Mouse (Mus musculus) CH12.LX (cell line): ENCODE results near the gene Gjd3. TPM values are rescaled to one million over a fixed set of nuclear protein-coding genes. Genes with fewer than 3 reads are reported as not detected.
A peak's percentile ranks its signal among the peaks of the same experiment; 100 is the strongest.

ENCODE experiments used
- DNase-seq: peaks from one replicate; pipeline ENCODE4 v3.0.0-alpha.2; 2013; ENCODE audit errors: extremely low read depth
- H3K27ac ChIP-seq: 2 replicates; pipeline ENCODE4 v1.5.1; 2012; ENCODE audit warnings: low read depth, mild to moderate bottlenecking, control low read depth, moderate library complexity; ENCODE audit not compliant: insufficient read depth
- H3K27me3 ChIP-seq: replicated peaks from 2 replicates; pipeline ENCODE3; 2012; ENCODE audit warnings: inconsistent platforms
- H3K36me3 ChIP-seq, 2 experiments: replicated peaks in 1 of 2; 2 replicates each; pipeline versions ENCODE3 to v1.6.1; 2012; ENCODE audit warnings: inconsistent platforms in 1 of 2, low read length in 1 of 2, mild to moderate bottlenecking in 1 of 2, mixed read lengths in 1 of 2, moderate library complexity in 1 of 2; ENCODE audit not compliant: control insufficient read depth in 1 of 2, insufficient read depth in 1 of 2
- H3K4me1 ChIP-seq, 2 experiments: 2 replicates each; pipeline ENCODE4 v1.6.1; 2012; ENCODE audit warnings: inconsistent platforms in 1 of 2, moderate library complexity in 1 of 2; ENCODE audit not compliant: insufficient read depth in 2 of 2, control insufficient read depth in 1 of 2
- H3K4me2 ChIP-seq: 2 replicates; pipeline ENCODE4 v1.6.1; 2012; ENCODE audit warnings: low read depth, mild to moderate bottlenecking, control low read depth; ENCODE audit not compliant: poor library complexity, insufficient read depth, severe bottlenecking
- H3K4me3 ChIP-seq, 3 experiments: fragments of 150-350 bp in 1 of 3; sonication (generic) in 1 of 3; replicated peaks in 1 of 3; 2 replicates each; pipeline versions ENCODE3 to v1.5.1; 2011 to 2012; ENCODE audit warnings: low read depth in 2 of 3, low read length in 2 of 3, mild to moderate bottlenecking in 2 of 3, moderate library complexity in 2 of 3, control low read depth in 1 of 3, improper control_type of control experiment in 1 of 3, inconsistent platforms in 1 of 3, mixed read lengths in 1 of 3; ENCODE audit not compliant: poor library complexity in 1 of 3
- H3K79me2 ChIP-seq: replicated peaks from 2 replicates; pipeline ENCODE4 v1.6.1; 2012; ENCODE audit warnings: mild to moderate bottlenecking, moderate library complexity; ENCODE audit not compliant: control insufficient read depth, poor library complexity, insufficient read depth, severe bottlenecking; ENCODE audit errors: extremely low read depth
- H3K9ac ChIP-seq: 2 replicates; pipeline ENCODE4 v1.6.1; 2012; ENCODE audit warnings: low read depth, mild to moderate bottlenecking, control low read depth, moderate library complexity; ENCODE audit not compliant: insufficient read depth
- H3K9me3 ChIP-seq: replicated peaks from 2 replicates; pipeline ENCODE3; 2012; ENCODE audit warnings: low read length, inconsistent platforms, mixed read lengths
- BHLHE40 ChIP-seq: IDR thresholded peaks from 2 replicates; pipeline ENCODE4 v1.6.1; 2011; ENCODE audit warnings: mild to moderate bottlenecking, low read depth, low read length, improper control_type of control experiment
- CTCF ChIP-seq, 2 experiments: IDR thresholded peaks in 1 of 2; conservative IDR thresholded peaks in 1 of 2; 2 replicates each; pipeline ENCODE4 v1.5.1; 2011 to 2012; ENCODE audit warnings: low read depth in 2 of 2, low read length in 2 of 2, improper control_type of control experiment in 1 of 2, inconsistent platforms in 1 of 2, mild to moderate bottlenecking in 1 of 2, moderate library complexity in 1 of 2
- ETS1 ChIP-seq: conservative IDR thresholded peaks from 2 replicates; pipeline ENCODE4 v1.6.1; 2012; ENCODE audit warnings: low read depth, mild to moderate bottlenecking, inconsistent platforms, low read length, improper control_type of control experiment, moderate library complexity
- HCFC1 ChIP-seq: IDR thresholded peaks from 2 replicates; pipeline ENCODE4 v1.6.1; 2012; ENCODE audit warnings: low read depth, mild to moderate bottlenecking, inconsistent platforms, low read length, improper control_type of control experiment
- MAFK ChIP-seq: IDR thresholded peaks from 2 replicates; pipeline ENCODE4 v1.6.1; 2011; ENCODE audit warnings: low read length, improper control_type of control experiment; ENCODE audit not compliant: insufficient replicate concordance
- MXI1 ChIP-seq: IDR thresholded peaks from 2 replicates; pipeline ENCODE4 v1.6.1; 2011; ENCODE audit warnings: mild to moderate bottlenecking, low read depth, low read length, improper control_type of control experiment
- RAD21 ChIP-seq: IDR thresholded peaks from 2 replicates; pipeline ENCODE4 v1.6.1; 2011; ENCODE audit warnings: low read depth, mild to moderate bottlenecking, low read length, improper control_type of control experiment, moderate library complexity
- SMC3 ChIP-seq: IDR thresholded peaks from 2 replicates; pipeline ENCODE4 v1.6.1; 2011; ENCODE audit warnings: low read depth, low read length, improper control_type of control experiment
- ZC3H11A ChIP-seq: IDR thresholded peaks from 2 replicates; pipeline ENCODE4 v1.6.1; 2012; ENCODE audit warnings: low read depth, mild to moderate bottlenecking, inconsistent platforms, low read length, improper control_type of control experiment
- ZNF384 ChIP-seq: IDR thresholded peaks from 2 replicates; pipeline ENCODE4 v1.6.1; 2012; ENCODE audit warnings: low read depth, low read length, improper control_type of control experiment, inconsistent platforms
- dilution Hi-C: fragments of 300-500 bp; cut with MboI; formaldehyde crosslinking; loops from 2 replicates; pipeline ENCODE4 v1.14.3; 2020; ENCODE audit warnings: low sequenced_read_pairs; ENCODE audit not compliant: extremely low pct_unique_long_range_greater_than_20kb, extremely low pct_ligation_motif_present
- in situ Hi-C: fragments of 300-500 bp; cut with MboI; formaldehyde crosslinking; loops from 3 replicates; pipeline ENCODE4 v1.14.3; 2019; ENCODE audit warnings: low sequenced_read_pairs, low pct_ligation_motif_present, low pct_unique_long_range_greater_than_20kb, mixed read lengths
- polyA plus RNA-seq: library from polyadenylated mRNA; unstranded; fragments of >175 nt; gene quantifications from 2 replicates; pipeline ENCODE4 v1.2.1, GENCODE M21; 2012; ENCODE audit warnings: low read depth; ENCODE audit not compliant: insufficient read length
- total RNA-seq, 2 experiments: library from RNA; depleted of rRNA; stranded (reverse); fragments of 300-350 nt in 1 of 2; fragments of >200 nt in 1 of 2; gene quantifications; 2 replicates each; pipeline ENCODE4 v1.2.3; 2012 to 2014

Gene Gjd3
- total and polyA plus RNA-seq, 3 experiments: 0.47 TPM; not detected in 2

GRCm38 (mm10) chr11:98933151-98933550, 49.7 kb downstream of the Gjd3 start:
- no peak overlapping the region for H3K9ac ChIP-seq
- no peak overlapping the region for H3K27ac ChIP-seq
- in situ Hi-C loops (no loop called here), dilution Hi-C loops (no loop called here)
- TF ChIP-seq ZC3H11A: peak; percentile 9; the same call in 1 of the 2 replicates
- TF ChIP-seq SMC3: peak; percentile 91
- TF ChIP-seq ZNF384: no peak
- TF ChIP-seq CTCF (conservative IDR thresholded peaks at IDR 0.05 in 1 of 2, IDR thresholded peaks at IDR 0.05 in 1 of 2; ENCODE audit: low read depth in 2 of 2, low read length in 2 of 2): peak in 1 of 2 experiments; percentile 77; a peak in 3 of 4 replicates
- TF ChIP-seq RAD21: peak; percentile 68
- TF ChIP-seq BHLHE40: no peak
- H3K4me1 ChIP-seq: peaks cover 27 to 61% of the 10 kb centered on the region in 2 experiments
- H3K27me3 ChIP-seq: no peaks in the 10 kb centered on the region
- no peak overlapping the region for H3K4me2 ChIP-seq
- DNase-seq: no peak
- no peaks in the 10 kb centered on the region for H3K36me3 ChIP-seq
- no peaks in the 10 kb centered on the region for H3K79me2 ChIP-seq
- H3K4me3 ChIP-seq: no peak overlapping the region
- H3K9me3 ChIP-seq: peaks cover 5% of the 10 kb centered on the region

GRCm38 (mm10) chr11:98932293-98933091, 50.3 kb downstream of the Gjd3 start:
- in situ Hi-C loops: no loop called here
- TF ChIP-seq MXI1: peak; percentile 30; the same call in 1 of the 2 replicates
- no peak for TF ChIP-seq MAFK
- no peak for TF ChIP-seq HCFC1
- 0 out of 2 replicates have a peak, but pooled peaks have one; percentile 5 for TF ChIP-seq ETS1
- no peak overlapping the region for H3K9ac ChIP-seq
- H3K4me2 ChIP-seq: no peak overlapping the region
- H3K36me3 ChIP-seq: no peaks in the 10 kb centered on the region
- H3K4me1 ChIP-seq: peaks cover 33 to 66% of the 10 kb centered on the region in 2 experiments
- H3K27me3 ChIP-seq: no peaks in the 10 kb centered on the region
- peak; percentile 49 for DNase-seq
- peak overlapping the region in 1 of 3 experiments; percentile 4 for H3K4me3 ChIP-seq
- dilution Hi-C loops: no loop called here
- H3K27ac ChIP-seq: no peak overlapping the region
- H3K9me3 ChIP-seq: peaks cover 5% of the 10 kb centered on the region
- no peaks in the 10 kb centered on the region for H3K79me2 ChIP-seq

Other genes starting within 250 kb of the Gjd3 start
- gene Thra, start 242.4 kb downstream of the Gjd3 start, total RNA-seq (2012; rRNA removed): 2.5 and 3.9 TPM in 2 replicates
- gene Thra, start 242.4 kb downstream of the Gjd3 start, total RNA-seq (2014; rRNA removed): 0.81 and 1.1 TPM in 2 replicates
- gene Thra, start 242.4 kb downstream of the Gjd3 start, polyA plus RNA-seq: 3.8 and 4.3 TPM in 2 replicates
- gene Nr1d1, start 207.7 kb downstream of the Gjd3 start, total RNA-seq (2012; rRNA removed): 0.21 and 0.25 TPM in 2 replicates
- 0.17 and 0.39 TPM in 2 replicates for gene Nr1d1, start 207.7 kb downstream of the Gjd3 start, total RNA-seq (2014; rRNA removed)
- 0.95 and 1.4 TPM in 2 replicates for gene Nr1d1, start 207.7 kb downstream of the Gjd3 start, polyA plus RNA-seq
- gene Msl1, start 187.5 kb downstream of the Gjd3 start, total RNA-seq (2012; rRNA removed): 27.3 and 30.7 TPM in 2 replicates
- 25.9 and 26.4 TPM in 2 replicates for gene Msl1, start 187.5 kb downstream of the Gjd3 start, total RNA-seq (2014; rRNA removed)
- gene Msl1, start 187.5 kb downstream of the Gjd3 start, polyA plus RNA-seq: 57.1 and 58.1 TPM in 2 replicates
- 16.7 and 18.3 TPM in 2 replicates for gene Casc3, start 178.1 kb downstream of the Gjd3 start, total RNA-seq (2012; rRNA removed)
- gene Casc3, start 178.1 kb downstream of the Gjd3 start, total RNA-seq (2014; rRNA removed): 14.4 and 14.7 TPM in 2 replicates
- 71.7 and 93.0 TPM in 2 replicates for gene Casc3, start 178.1 kb downstream of the Gjd3 start, polyA plus RNA-seq
- gene Rapgefl1, start 146.2 kb downstream of the Gjd3 start, total RNA-seq (2012; rRNA removed): 0.04 and 0.08 TPM in 2 replicates
- gene Rapgefl1, start 146.2 kb downstream of the Gjd3 start, total RNA-seq (2014; rRNA removed): 0.11 TPM in 1 of 2 replicates, not detected in the other
- gene Rapgefl1, start 146.2 kb downstream of the Gjd3 start, polyA plus RNA-seq: 0.25 and 0.29 TPM in 2 replicates
- 4.7 TPM in 2 replicates for gene Wipf2, start 119.4 kb downstream of the Gjd3 start, total RNA-seq (2012; rRNA removed)
- gene Wipf2, start 119.4 kb downstream of the Gjd3 start, total RNA-seq (2014; rRNA removed): 1.9 and 2.1 TPM in 2 replicates
- gene Wipf2, start 119.4 kb downstream of the Gjd3 start, polyA plus RNA-seq: 7.7 and 9.7 TPM in 2 replicates
- 47.4 and 78.9 TPM in 2 replicates for gene Cdc6, start 75.2 kb downstream of the Gjd3 start, total RNA-seq (2012; rRNA removed)
- 93.7 and 99.3 TPM in 2 replicates for gene Cdc6, start 75.2 kb downstream of the Gjd3 start, total RNA-seq (2014; rRNA removed)
- gene Cdc6, start 75.2 kb downstream of the Gjd3 start, polyA plus RNA-seq: 81.3 and 91.9 TPM in 2 replicates
- 11.1 and 12.1 TPM in 2 replicates for gene Rara, start 55.2 kb downstream of the Gjd3 start, total RNA-seq (2012; rRNA removed)
- 2.7 and 4.5 TPM in 2 replicates for gene Rara, start 55.2 kb downstream of the Gjd3 start, total RNA-seq (2014; rRNA removed)
- gene Rara, start 55.2 kb downstream of the Gjd3 start, polyA plus RNA-seq: 12.4 and 13.7 TPM in 2 replicates
- 400 and 420 TPM in 2 replicates for gene Top2a, start 41.2 kb upstream of the Gjd3 start, total RNA-seq (2012; rRNA removed)
- 385 and 423 TPM in 2 replicates for gene Top2a, start 41.2 kb upstream of the Gjd3 start, total RNA-seq (2014; rRNA removed)
- gene Top2a, start 41.2 kb upstream of the Gjd3 start, polyA plus RNA-seq: 422 and 444 TPM in 2 replicates
- 0.04 and 0.21 TPM in 2 replicates for gene Igfbp4, start 58.2 kb upstream of the Gjd3 start, total RNA-seq (2012; rRNA removed)
- gene Igfbp4, start 58.2 kb upstream of the Gjd3 start, total RNA-seq (2014; rRNA removed): not detected in 2 replicates
- gene Igfbp4, start 58.2 kb upstream of the Gjd3 start, polyA plus RNA-seq: 0.16 and 0.20 TPM in 2 replicates
- 0.04 and 0.13 TPM in 2 replicates for gene Tns4, start 106.3 kb upstream of the Gjd3 start, total RNA-seq (2012; rRNA removed)
- gene Tns4, start 106.3 kb upstream of the Gjd3 start, total RNA-seq (2014; rRNA removed): not detected in 2 replicates
- 0.11 TPM in 1 of 2 replicates, not detected in the other for gene Tns4, start 106.3 kb upstream of the Gjd3 start, polyA plus RNA-seq
- 170 and 241 TPM in 2 replicates for gene Ccr7, start 172.1 kb upstream of the Gjd3 start, total RNA-seq (2012; rRNA removed)
- gene Ccr7, start 172.1 kb upstream of the Gjd3 start, total RNA-seq (2014; rRNA removed): 178 and 203 TPM in 2 replicates
- 306 and 316 TPM in 2 replicates for gene Ccr7, start 172.1 kb upstream of the Gjd3 start, polyA plus RNA-seq
- 246 and 257 TPM in 2 replicates for gene Smarce1, start 248.0 kb upstream of the Gjd3 start, total RNA-seq (2012; rRNA removed)
- 149 and 184 TPM in 2 replicates for gene Smarce1, start 248.0 kb upstream of the Gjd3 start, total RNA-seq (2014; rRNA removed)
- gene Smarce1, start 248.0 kb upstream of the Gjd3 start, polyA plus RNA-seq: 464 and 617 TPM in 2 replicates